Mouse (Mus musculus) hematopoietic stem cell, adult 5-6 weeks (primary cell): ENCODE measurements around the gene Amigo2. TPM values are rescaled to one million over a fixed set of nuclear protein-coding genes. Genes with fewer than 3 reads are reported as not detected.
A peak's percentile ranks its signal among the peaks of the same experiment; 100 is the strongest.

Source experiments
- ATAC-seq, 2 experiments: fragments of 125-278 bp in 1 of 2; replicated peaks in 1 of 2; 2 replicates each; pipeline ENCODE4 v1.8.0; 2016 to 2017; ENCODE audit warnings: inconsistent platforms in 2 of 2, mild to moderate bottlenecking in 2 of 2, moderate number of reproducible peaks in 2 of 2, low read depth in 1 of 2, moderate TSS enrichment in 1 of 2; ENCODE audit not compliant: low FRiP score in 2 of 2, poor library complexity in 2 of 2, severe bottlenecking in 2 of 2, insufficient read depth in 1 of 2, low TSS enrichment in 1 of 2
- total RNA-seq: library from RNA; stranded (forward); fragments of 172-1452, 232-1000 nt; gene quantifications from 2 replicates; pipeline ENCODE4 v1.2.3, GENCODE M21; 2017

Amigo2 gene
- total RNA-seq, 1 experiment from 2014 or later: 5.9 TPM

DNA sequence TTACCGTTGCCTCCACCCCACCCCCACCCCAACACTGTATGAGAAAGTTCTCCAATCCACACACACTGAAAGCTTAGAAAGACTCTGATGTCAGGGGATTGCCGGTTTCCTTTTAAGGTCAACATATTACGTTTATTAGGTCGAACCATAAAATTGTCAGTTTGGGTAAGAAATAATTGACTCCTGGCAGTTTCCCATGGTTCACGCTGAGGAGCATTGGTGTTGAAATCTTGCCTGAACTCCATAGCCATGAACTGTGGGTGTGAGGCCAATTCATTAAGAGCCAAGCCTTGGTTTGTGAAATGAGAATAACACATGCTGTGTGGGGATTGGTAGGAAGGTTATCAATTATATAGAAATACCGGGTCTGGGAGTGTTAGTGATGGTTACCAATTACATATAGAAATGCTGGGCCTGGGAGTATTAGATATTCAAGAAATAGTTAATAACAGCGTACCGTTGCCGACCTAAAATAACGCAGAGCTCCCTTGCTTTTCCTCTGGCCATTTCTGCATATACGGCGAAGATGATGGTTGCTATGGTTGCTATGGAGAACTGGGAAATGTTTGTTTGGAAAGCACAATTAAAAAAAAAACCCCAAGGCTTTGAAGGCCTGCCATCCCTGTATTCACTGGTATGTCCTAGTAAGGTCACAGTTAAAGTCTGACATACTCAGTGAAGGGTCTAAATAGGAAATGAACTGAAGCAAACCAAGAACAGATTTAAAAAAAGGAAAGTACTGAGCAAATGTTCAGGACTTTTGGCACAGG, 28.7 kb upstream of the Amigo2 start:
- no peak for ATAC-seq

DNA sequence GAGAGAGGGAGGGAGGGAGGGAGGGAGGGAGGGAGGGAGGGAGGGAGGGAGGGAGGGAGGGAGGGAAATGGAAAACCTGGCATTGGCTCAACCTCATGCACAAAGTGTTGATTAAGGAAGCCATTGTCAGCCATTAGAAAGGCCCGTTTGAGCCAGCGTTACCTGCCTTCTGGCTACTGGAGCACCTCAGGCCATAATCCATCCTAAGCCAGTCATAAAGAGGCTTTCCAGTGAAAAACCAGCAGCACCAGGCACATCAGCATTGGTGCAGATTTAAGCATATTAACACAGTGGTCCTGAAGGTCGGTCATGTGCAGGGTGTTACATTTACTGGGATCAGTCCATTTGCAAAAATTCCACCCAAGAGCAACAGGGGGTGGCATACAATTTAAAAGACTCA, 25.7 kb upstream of the Amigo2 start:
- no peak for ATAC-seq

DNA sequence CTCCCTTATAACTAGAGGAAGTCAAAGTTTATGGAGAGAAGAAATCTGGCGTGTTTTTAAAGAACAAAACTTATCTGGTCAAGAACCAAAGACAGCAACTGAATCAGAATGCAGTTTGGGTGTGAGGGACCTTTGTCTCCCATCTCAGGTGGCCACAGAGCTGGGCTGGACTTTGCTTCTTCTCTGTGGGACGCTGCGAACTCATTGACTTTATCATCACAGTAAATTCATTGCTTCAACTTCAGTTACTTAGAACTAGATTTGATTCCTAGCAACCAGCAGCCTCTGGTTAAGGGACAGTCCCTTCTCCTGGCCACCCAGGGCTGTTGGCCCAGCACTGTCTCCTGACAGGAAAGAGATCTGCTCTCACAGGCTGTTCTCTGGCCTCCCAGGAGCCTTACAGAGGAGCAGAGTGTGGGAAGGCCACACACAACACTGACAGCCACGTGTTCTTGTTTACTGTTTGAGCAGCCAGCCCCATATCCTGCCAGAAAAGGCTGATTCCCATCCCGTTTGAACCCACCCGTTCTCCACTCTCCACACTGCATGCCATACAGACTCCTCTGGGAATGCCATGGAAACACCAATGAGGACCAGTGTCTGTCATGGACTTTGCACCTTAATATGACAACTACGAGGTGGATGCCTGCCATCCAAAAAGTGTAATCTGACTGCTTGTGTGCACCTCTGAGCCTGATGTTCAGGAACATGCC, 25.1 kb upstream of the Amigo2 start:
- no peak for ATAC-seq

DNA sequence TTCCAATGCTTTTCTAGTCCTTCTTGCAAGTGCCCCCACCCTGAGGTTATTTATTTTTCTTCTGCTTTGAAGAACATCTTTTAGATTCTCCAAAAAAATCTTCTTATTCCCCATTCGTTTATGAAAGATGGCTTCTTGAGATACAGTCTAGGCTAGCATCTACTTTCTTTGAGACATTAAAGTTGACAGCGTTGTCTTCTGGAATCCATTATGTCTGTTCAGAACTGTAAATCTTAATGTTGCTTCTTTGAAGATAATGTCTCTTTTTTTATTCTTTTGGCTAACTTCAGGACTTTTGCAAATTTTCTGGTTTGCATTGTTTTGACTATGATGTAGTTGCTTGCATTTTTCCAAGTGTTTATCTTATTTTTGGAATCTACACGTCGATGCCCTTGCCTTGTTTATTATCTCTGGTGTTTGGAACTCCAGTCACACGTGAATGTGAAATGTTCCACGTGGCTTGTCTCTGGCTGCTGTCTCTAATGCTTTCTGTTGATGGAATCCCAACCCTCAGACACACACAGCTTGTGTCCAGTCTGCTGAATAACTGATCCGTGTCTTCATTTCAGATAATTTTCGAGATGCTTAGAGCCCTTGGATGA, 20.1 kb upstream of the Amigo2 start:
- ATAC-seq: no peak

GRCm38 (mm10) chr15:97266236-97266845, 19.3 kb upstream of the Amigo2 start:
- no peak for ATAC-seq

GRCm38 (mm10) chr15:97262251-97262650, 15.2 kb upstream of the Amigo2 start:
- ATAC-seq: no peak

- ATAC-seq: no peak
These were observed 13.0 kb upstream of the Amigo2 start for GRCm38 (mm10) chr15:97259968-97260597.

- no peak for ATAC-seq
These were observed 12.2 kb upstream of the Amigo2 start for GRCm38 (mm10) chr15:97259300-97259699.

DNA sequence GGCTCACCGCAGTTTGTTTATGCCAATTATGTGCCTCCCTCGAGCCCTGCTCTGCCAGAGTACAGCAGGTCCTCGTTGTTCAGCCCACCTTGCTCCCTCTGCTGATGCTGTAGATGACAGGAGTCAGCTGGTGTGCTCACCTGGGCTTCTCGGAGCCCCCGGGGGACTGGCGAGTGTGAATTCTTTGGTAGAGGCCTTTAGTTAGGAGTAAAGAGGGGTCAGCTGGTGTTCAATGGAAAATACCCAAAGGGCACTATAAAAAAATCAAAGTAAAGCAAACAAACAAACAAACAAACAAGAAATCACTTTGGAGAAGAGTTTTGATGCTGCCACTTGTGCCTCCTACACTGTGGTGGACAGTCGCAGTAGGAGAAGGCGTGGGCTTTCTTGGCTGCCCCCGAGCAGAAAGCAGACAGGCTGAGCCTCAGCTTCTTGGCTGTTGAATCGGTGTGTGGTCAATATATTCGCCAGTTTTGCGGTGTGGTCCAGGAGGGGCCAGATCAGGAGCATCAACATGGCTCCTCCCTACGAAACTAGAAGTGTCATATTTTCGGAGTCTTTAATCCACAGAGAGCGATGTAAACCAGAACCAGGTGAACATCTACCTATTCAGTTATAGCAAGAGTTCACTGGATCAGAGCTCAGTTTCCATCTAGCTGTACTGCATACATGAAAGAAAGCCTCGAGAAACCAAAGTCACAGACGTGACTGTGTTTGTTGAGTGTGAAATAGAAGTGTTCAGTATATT, 11.6 kb upstream of the Amigo2 start:
- ATAC-seq: no peak

- no peak for ATAC-seq
These were observed 10.2 kb upstream of the Amigo2 start for GRCm38 (mm10) chr15:97257206-97257775.

- ATAC-seq: no peak
These were observed 9.3 kb upstream of the Amigo2 start for GRCm38 (mm10) chr15:97256411-97256810.

- no peak for ATAC-seq
These were observed 8.7 kb upstream of the Amigo2 start for GRCm38 (mm10) chr15:97255800-97256199.

GRCm38 (mm10) chr15:97254375-97254774, 7.3 kb upstream of the Amigo2 start:
- no peak for ATAC-seq

- no peak; a peak in 1 of 4 replicates for ATAC-seq
These were observed 5.5 kb upstream of the Amigo2 start for GRCm38 (mm10) chr15:97252493-97253034.

- no peak for ATAC-seq
These were observed 2.2 kb upstream of the Amigo2 start for GRCm38 (mm10) chr15:97249322-97249721.

DNA sequence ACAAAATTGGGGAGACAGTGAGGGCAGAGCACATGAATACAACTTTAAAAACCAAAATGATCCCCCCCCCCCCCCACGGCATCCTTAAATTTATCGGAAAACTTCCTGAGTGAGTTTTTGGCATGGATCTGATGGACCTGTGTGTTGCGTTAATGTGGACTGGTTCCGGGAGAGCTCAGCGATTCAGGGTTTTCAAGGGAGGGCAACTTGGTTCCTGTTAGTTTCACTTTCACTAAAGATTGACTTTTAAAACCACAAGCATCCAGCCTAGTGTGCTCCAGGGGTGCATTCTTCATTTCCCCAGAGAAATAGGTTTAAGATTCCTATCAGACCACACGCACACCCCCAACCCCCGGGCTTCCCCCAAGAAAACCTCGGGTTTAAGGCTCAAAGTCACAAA, 1.2 kb upstream of the Amigo2 start:
- ATAC-seq: peak; percentile 33 to 47; a peak in 3 of 4 replicates
